Mouse (Mus musculus): ENCODE data around the gene Mob3b. TPM values are rescaled to one million over a fixed set of nuclear protein-coding genes. Genes with fewer than 3 reads are reported as not detected.

Mob3b gene
- polyA plus RNA-seq, 1 experiment from 2014 or later, result 16.1 TPM

GRCm38 (mm10) chr4:35086067-35086700 lies 71.1 kb downstream of the Mob3b start:
- Histone ChIP-seq H3K27ac (no peak overlapping the region), H3K36me3 (no peaks in the 10 kb centered on the region), H3K9ac (no peak overlapping the region), H3K4me3 (no peak overlapping the region), H3K4me1 (0 out of 2 replicates have a peak, but pooled peaks cover 9% of the 10 kb centered on the region), H3K27me3 (no peaks in the 10 kb centered on the region), H3K9me3 (no peaks in the 10 kb centered on the region), H3K4me2 (no peak overlapping the region)
- WGBS, result 63% methylated on average over 7 of the region's 7 CpGs
- no peak for ATAC-seq (ENCODE audit: borderline replicate concordance, extremely low read depth, low FRiP score, low TSS enrichment)

GRCm38 (mm10) chr4:35084060-35084459 lies 73.2 kb downstream of the Mob3b start:
- H3K27ac ChIP-seq, result no peak overlapping the region
- H3K4me2 ChIP-seq, result no peak overlapping the region
- H3K4me3 ChIP-seq, result no peak overlapping the region
- H3K9me3 ChIP-seq, result no peaks in the 10 kb centered on the region
- ATAC-seq (ENCODE audit: borderline replicate concordance, extremely low read depth, low FRiP score, low TSS enrichment), result no peak
- no peak overlapping the region for H3K9ac ChIP-seq
- H3K36me3 ChIP-seq, result no peaks in the 10 kb centered on the region
- H3K27me3 ChIP-seq, result no peaks in the 10 kb centered on the region
- WGBS, result 83% methylated on average over 8 of the region's 8 CpGs
- H3K4me1 ChIP-seq, result no peaks in the 10 kb centered on the region

GRCm38 (mm10) chr4:35082476-35083114 lies 74.7 kb downstream of the Mob3b start:
- ATAC-seq (ENCODE audit: borderline replicate concordance, extremely low read depth, low FRiP score, low TSS enrichment), result no peak
- no peaks in the 10 kb centered on the region for H3K9me3 ChIP-seq
- no peaks in the 10 kb centered on the region for H3K36me3 ChIP-seq
- H3K27me3 ChIP-seq, result no peaks in the 10 kb centered on the region
- no peak overlapping the region for H3K9ac ChIP-seq
- no peaks in the 10 kb centered on the region for H3K4me1 ChIP-seq
- H3K27ac ChIP-seq, result no peak overlapping the region
- no peak overlapping the region for H3K4me3 ChIP-seq
- H3K4me2 ChIP-seq, result no peak overlapping the region
- WGBS, result 56% methylated on average over 10 of the region's 10 CpGs

GRCm38 (mm10) chr4:35080285-35080684 lies 77.0 kb downstream of the Mob3b start:
- Histone ChIP-seq H3K4me2 (no peak overlapping the region), H3K9me3 (no peaks in the 10 kb centered on the region), H3K27ac (no peak overlapping the region), H3K27me3 (no peaks in the 10 kb centered on the region), H3K9ac (no peak overlapping the region), H3K36me3 (no peaks in the 10 kb centered on the region), H3K4me1 (no peaks in the 10 kb centered on the region), H3K4me3 (no peak overlapping the region)
- 91% methylated on average over 6 of the region's 6 CpGs for WGBS
- no peak for ATAC-seq (ENCODE audit: borderline replicate concordance, extremely low read depth, low FRiP score, low TSS enrichment)

- peak; percentile 44; the same call in 1 of the 2 replicates for ATAC-seq (ENCODE audit: borderline replicate concordance, extremely low read depth, low FRiP score, low TSS enrichment)
- H3K27me3 ChIP-seq, result no peaks in the 10 kb centered on the region
- no peak overlapping the region for H3K4me2 ChIP-seq
Measured at GRCm38 (mm10) chr4:35068739-35069138, 88.5 kb downstream of the Mob3b start.

GRCm38 (mm10) chr4:35066163-35066562 lies 91.1 kb downstream of the Mob3b start:
- peaks cover 34% of the 10 kb centered on the region for H3K4me1 ChIP-seq
- ATAC-seq (ENCODE audit: borderline replicate concordance, extremely low read depth, low FRiP score, low TSS enrichment), result no peak
- H3K9ac ChIP-seq, result no peak overlapping the region
- H3K27ac ChIP-seq, result no peak overlapping the region
- no peak overlapping the region for H3K4me3 ChIP-seq
- no peaks in the 10 kb centered on the region for H3K9me3 ChIP-seq
- H3K36me3 ChIP-seq, result no peaks in the 10 kb centered on the region
- no peaks in the 10 kb centered on the region for H3K27me3 ChIP-seq
- H3K4me2 ChIP-seq, result no peak overlapping the region
- WGBS, result 79% methylated on average over 4 of the region's 4 CpGs

More at GRCm38 (mm10) chr4:35068739-35069138, 88.5 kb downstream of the Mob3b start:
- Histone ChIP-seq H3K4me3 (no peak overlapping the region), H3K27ac (no peak overlapping the region), H3K36me3 (no peaks in the 10 kb centered on the region), H3K9ac (no peak overlapping the region), H3K9me3 (no peaks in the 10 kb centered on the region), H3K4me1 (peaks cover 22% of the 10 kb centered on the region)
- 30% methylated on average over 4 of the region's 4 CpGs for WGBS

- WGBS, result 37% methylated on average over 15 of the region's 15 CpGs
- H3K4me1 ChIP-seq, result peaks cover 38% of the 10 kb centered on the region
- no peak overlapping the region for H3K27ac ChIP-seq
- no peaks in the 10 kb centered on the region for H3K27me3 ChIP-seq
- H3K4me2 ChIP-seq, result no peak overlapping the region
- ATAC-seq (ENCODE audit: borderline replicate concordance, extremely low read depth, low FRiP score, low TSS enrichment), result no peak; the same call in 1 of the 2 replicates
- H3K36me3 ChIP-seq, result no peaks in the 10 kb centered on the region
- no peaks in the 10 kb centered on the region for H3K9me3 ChIP-seq
- H3K9ac ChIP-seq, result no peak overlapping the region
- H3K4me3 ChIP-seq, result no peak overlapping the region
Measured at GRCm38 (mm10) chr4:35065075-35065838, 92.0 kb downstream of the Mob3b start.

GRCm38 (mm10) chr4:35063146-35063719 lies 94.1 kb downstream of the Mob3b start:
- ATAC-seq (ENCODE audit: borderline replicate concordance, extremely low read depth, low FRiP score, low TSS enrichment), result no peak
- H3K9ac ChIP-seq, result no peak overlapping the region
- no peaks in the 10 kb centered on the region for H3K36me3 ChIP-seq
- H3K4me3 ChIP-seq, result no peak overlapping the region
- H3K9me3 ChIP-seq, result no peaks in the 10 kb centered on the region
- H3K27me3 ChIP-seq, result no peaks in the 10 kb centered on the region
- H3K27ac ChIP-seq, result no peak overlapping the region
- no peak overlapping the region for H3K4me2 ChIP-seq
- 65% methylated on average over 7 of the region's 7 CpGs for WGBS
- H3K4me1 ChIP-seq, result peaks cover 31% of the 10 kb centered on the region

- no peaks in the 10 kb centered on the region for H3K9me3 ChIP-seq
- H3K27me3 ChIP-seq, result no peaks in the 10 kb centered on the region
- WGBS, result 52% methylated on average over 1 of the region's 1 CpGs
- H3K4me1 ChIP-seq, result peaks cover 29% of the 10 kb centered on the region
- no peak overlapping the region for H3K4me3 ChIP-seq
- no peak overlapping the region for H3K4me2 ChIP-seq
- peak overlapping the region; percentile 37 for H3K27ac ChIP-seq
- ATAC-seq (ENCODE audit: borderline replicate concordance, extremely low read depth, low FRiP score, low TSS enrichment), result no peak
- H3K9ac ChIP-seq, result no peak overlapping the region
- no peaks in the 10 kb centered on the region for H3K36me3 ChIP-seq
Measured at GRCm38 (mm10) chr4:35060964-35061363, 96.3 kb downstream of the Mob3b start.

GRCm38 (mm10) chr4:35060401-35060800 lies 96.9 kb downstream of the Mob3b start:
- Histone ChIP-seq H3K9me3 (no peaks in the 10 kb centered on the region), H3K27me3 (no peaks in the 10 kb centered on the region), H3K4me2 (no peak overlapping the region), H3K27ac (peak overlapping the region; percentile 29; the same call in 1 of the 2 replicates), H3K36me3 (no peaks in the 10 kb centered on the region), H3K9ac (no peak overlapping the region), H3K4me3 (no peak overlapping the region), H3K4me1 (peaks cover 26% of the 10 kb centered on the region)
- ATAC-seq (ENCODE audit: borderline replicate concordance, extremely low read depth, low FRiP score, low TSS enrichment), result peak; percentile 56; the same call in 1 of the 2 replicates
- 32% methylated on average over 3 of the region's 3 CpGs for WGBS

GRCm38 (mm10) chr4:35054362-35054761 lies 102.9 kb downstream of the Mob3b start:
- H3K4me1 ChIP-seq, result peaks cover 27% of the 10 kb centered on the region
- no peaks in the 10 kb centered on the region for H3K36me3 ChIP-seq
- no peak for ATAC-seq (ENCODE audit: borderline replicate concordance, extremely low read depth, low FRiP score, low TSS enrichment)
- no peaks in the 10 kb centered on the region for H3K9me3 ChIP-seq
- no peak overlapping the region for H3K9ac ChIP-seq
- no peaks in the 10 kb centered on the region for H3K27me3 ChIP-seq
- H3K4me3 ChIP-seq, result no peak overlapping the region
- H3K4me2 ChIP-seq, result no peak overlapping the region
- WGBS, result 39% methylated on average over 2 of the region's 2 CpGs
- H3K27ac ChIP-seq, result no peak overlapping the region
